Mouse (Mus musculus) megakaryocyte, embryonic 14.5 days (primary cell): ENCODE data around the gene Trpm5.

Experiments used
- FLI1 ChIP-seq: IDR thresholded peaks from 2 replicates; pipeline ENCODE4 v1.6.1; 2012; ENCODE audit warnings: low read length, inconsistent platforms, mixed read lengths
- GATA1 ChIP-seq: IDR thresholded peaks from 3 replicates; pipeline ENCODE4 v1.6.1; 2012; ENCODE audit warnings: mixed read lengths, low read length, inconsistent platforms, borderline replicate concordance

- TF ChIP-seq FLI1 (no peak), GATA1 (no peak)
These were observed 59.7 kb downstream of the Trpm5 start for GRCm38 (mm10) chr7:143034519-143035450.
